Mouse (Mus musculus) bone marrow, adult 2 months (tissue): ENCODE measurements around the gene Fundc1. TPM values are rescaled to one million over a fixed set of nuclear protein-coding genes. Genes with fewer than 3 reads are reported as not detected.

Experiments used
- H3K27ac ChIP-seq: fragments of 200-500 bp; 2 replicates; pipeline ENCODE4 v1.5.1; 2012; ENCODE audit warnings: low read depth, mild to moderate bottlenecking, control low read depth, inconsistent platforms, low read length; ENCODE audit not compliant: control insufficient read depth, poor library complexity, insufficient read depth
- H3K4me1 ChIP-seq: fragments of 200-500 bp; 2 replicates; pipeline ENCODE4 v1.6.1; 2011; ENCODE audit warnings: low read length; ENCODE audit not compliant: control insufficient read depth, insufficient read depth
- H3K4me3 ChIP-seq: fragments of 200-500 bp; replicated peaks from 2 replicates; pipeline ENCODE3; 2011; ENCODE audit warnings: mild to moderate bottlenecking, low read depth, low read length, control low read depth; ENCODE audit not compliant: control insufficient read depth
- CTCF ChIP-seq: fragments of 200-500 bp; IDR thresholded peaks from 2 replicates; pipeline ENCODE4 v1.5.1; 2011; ENCODE audit warnings: low read length, control low read depth; ENCODE audit not compliant: control insufficient read depth, insufficient read depth
- POLR2A ChIP-seq: fragments of 200-500 bp; IDR thresholded peaks from 2 replicates; pipeline ENCODE4 v1.6.1; 2011; ENCODE audit warnings: low read depth, mild to moderate bottlenecking, control low read depth, low read length, borderline replicate concordance; ENCODE audit not compliant: control insufficient read depth
- WGBS: fragments of 180-500 bp; shearing (Covaris S2); methylation state at CpG from one replicate; pipeline ENCODE4 v1.1.7; 2018; 5-methylcytosine and 5-hydroxymethylcytosine counted together
- polyA plus RNA-seq: library from polyadenylated mRNA; stranded (reverse); fragments of >200 nt; gene quantifications from 2 replicates; pipeline ENCODE4 v1.2.4, GENCODE M21; 2011; ENCODE audit warnings: low replicate concordance; ENCODE audit not compliant: missing spikeins, insufficient read depth, insufficient read length

Gene Fundc1
- polyA plus RNA-seq, result 6.6 and 13.3 TPM in 2 replicates

- TF ChIP-seq CTCF, result no peak
- TF ChIP-seq POLR2A, result no peak
- Histone ChIP-seq H3K4me1 (no peaks in the 10 kb centered on the region), H3K4me3 (peak within 1 kb of the TSS; percentile 84), H3K27ac (peak within 1 kb of the TSS; percentile 39)
- WGBS, result 7% methylated on average over 30 of the region's 30 CpGs
Measured at GRCm38 (mm10) chrX:17571621-17572459, at the start of gene Fundc1. Gene Fundc1, minus strand, starts transcription at chrX:17572325.

GRCm38 (mm10) chrX:17611253-17611652 lies 39.1 kb upstream of the Fundc1 start:
- no peak overlapping the region for H3K4me3 ChIP-seq
- no peak for TF ChIP-seq CTCF
- TF ChIP-seq POLR2A, result no peak
- WGBS, result 63% methylated on average over 1 of the region's 1 CpGs

GRCm38 (mm10) chrX:17608763-17609162 lies 36.6 kb upstream of the Fundc1 start:
- TF ChIP-seq CTCF (no peak), POLR2A (no peak)
- no peak overlapping the region for H3K4me3 ChIP-seq
- no peak overlapping the region for H3K27ac ChIP-seq
- WGBS, result 29% methylated on average over 1 of the region's 1 CpGs
- no peaks in the 10 kb centered on the region for H3K4me1 ChIP-seq

More at GRCm38 (mm10) chrX:17611253-17611652, 39.1 kb upstream of the Fundc1 start:
- no peak overlapping the region for H3K27ac ChIP-seq
- H3K4me1 ChIP-seq, result no peaks in the 10 kb centered on the region

- no peak overlapping the region for H3K27ac ChIP-seq
- TF ChIP-seq POLR2A (no peak), CTCF (no peak)
- no peaks in the 10 kb centered on the region for H3K4me1 ChIP-seq
- WGBS, result 73% methylated on average over 3 of the region's 3 CpGs
- H3K4me3 ChIP-seq, result no peak overlapping the region
Measured at GRCm38 (mm10) chrX:17607668-17608067, 35.5 kb upstream of the Fundc1 start.

- Histone ChIP-seq H3K27ac (no peak overlapping the region), H3K4me1 (no peaks in the 10 kb centered on the region), H3K4me3 (no peak overlapping the region)
- TF ChIP-seq CTCF (no peak), POLR2A (no peak)
Measured at GRCm38 (mm10) chrX:17593331-17593730, 21.2 kb upstream of the Fundc1 start.

GRCm38 (mm10) chrX:17590745-17591144 lies 18.6 kb upstream of the Fundc1 start:
- no peak overlapping the region for H3K27ac ChIP-seq
- no peak overlapping the region for H3K4me3 ChIP-seq
- WGBS, result 0% methylated on average over 1 of the region's 1 CpGs
- no peaks in the 10 kb centered on the region for H3K4me1 ChIP-seq
- TF ChIP-seq CTCF (no peak), POLR2A (no peak)

GRCm38 (mm10) chrX:17571271-17571620 lies 879 bp downstream of the Fundc1 start:
- TF ChIP-seq CTCF, result no peak
- no peak for TF ChIP-seq POLR2A
- Histone ChIP-seq H3K27ac (no peak overlapping the region), H3K4me1 (no peaks in the 10 kb centered on the region), H3K4me3 (peak overlapping the region; percentile 84)
- 31% methylated on average over 10 of the region's 10 CpGs for WGBS

DNA sequence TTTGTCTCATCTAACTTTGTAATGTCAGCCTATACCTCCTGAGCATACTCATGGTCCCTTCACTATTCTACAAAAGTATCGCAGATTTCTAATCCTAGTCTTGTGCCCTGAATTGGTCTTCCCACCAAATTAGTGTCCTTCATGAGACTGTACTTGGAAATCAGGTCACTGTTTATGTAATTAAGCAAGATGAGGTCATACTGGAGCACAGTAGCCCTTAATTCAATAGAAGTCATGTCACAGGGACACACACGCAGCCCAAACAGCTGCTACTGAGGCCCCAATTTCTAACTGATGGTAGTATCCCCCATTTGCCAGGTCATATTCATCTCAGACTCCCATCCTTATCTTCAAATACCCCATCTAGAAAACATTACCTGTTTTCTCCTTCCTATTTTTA lies 3.5 kb downstream of the Fundc1 start:
- Histone ChIP-seq H3K27ac (no peak overlapping the region), H3K4me3 (no peak overlapping the region)
- 93% methylated on average over 2 of the region's 2 CpGs for WGBS

GRCm38 (mm10) chrX:17565743-17566142 lies 6.4 kb downstream of the Fundc1 start:
- TF ChIP-seq POLR2A, result no peak
- no peak for TF ChIP-seq CTCF
- Histone ChIP-seq H3K4me3 (no peak overlapping the region), H3K27ac (no peak overlapping the region), H3K4me1 (no peaks in the 10 kb centered on the region)

More for the DNA sequence above, 3.5 kb downstream of the Fundc1 start:
- TF ChIP-seq CTCF (no peak), POLR2A (no peak)
- no peaks in the 10 kb centered on the region for H3K4me1 ChIP-seq

GRCm38 (mm10) chrX:17564732-17565131 lies 7.4 kb downstream of the Fundc1 start:
- TF ChIP-seq POLR2A, result no peak
- no peak for TF ChIP-seq CTCF

More at GRCm38 (mm10) chrX:17564732-17565131, 7.4 kb downstream of the Fundc1 start:
- H3K4me1 ChIP-seq, result no peaks in the 10 kb centered on the region
- no peak overlapping the region for H3K27ac ChIP-seq
- H3K4me3 ChIP-seq, result no peak overlapping the region
